In genomic region chrX:7795016-7795415, GRCm38 (mm10) we compare ENCODE assay signal across 10 mouse cellular contexts. TPM values are rescaled to one million over a fixed set of nuclear protein-coding genes. Genes with fewer than 3 reads are reported as not detected.
DNase-seq lines count a peak whose midpoint lies in the region; ATAC-seq lines count a peak whose summit lies in the region.
"Had no signal": no experiment of that assay in that cellular context is flagged by ENCODE, and none has a peak within 500 bp of the region (broad histone marks: within the 10 kb centered on the region; RNA-seq: fewer than 3 reads in every experiment).

No protein-coding gene starts in this region.

- no peaks in the 10 kb centered on the region for H3K27me3 ChIP-seq in intestine, embryonic 14.5 days (replicated peaks; ENCODE audit: control insufficient read depth, insufficient read depth, low read length)
- no peaks in the 10 kb centered on the region for H3K27me3 ChIP-seq in intestine, embryonic 16.5 days (replicated peaks; ENCODE audit: control insufficient read depth, insufficient read depth, low read length)
- no peaks in the 10 kb centered on the region for H3K27me3 ChIP-seq in forebrain, embryonic 16.5 days (replicated peaks; ENCODE audit: control insufficient read depth, insufficient read depth, low read length)
- H3K27me3 ChIP-seq: limb, embryonic 13.5 days had no signal

- no peak for ATAC-seq in intestine, embryonic 14.5 days (replicated peaks; ENCODE audit: low FRiP score, low TSS enrichment, low read depth)
- no peak for ATAC-seq in intestine, embryonic 16.5 days
- ATAC-seq in forebrain, embryonic 16.5 days, result no peak
- ATAC-seq: activated CD4-positive, CD25-positive, alpha-beta regulatory T cell, adult 4 months had no signal

- peaks cover 9% of the 10 kb centered on the region for H3K36me3 ChIP-seq in intestine, embryonic 14.5 days (ENCODE audit: control insufficient read depth, insufficient read depth, low read length)
- H3K36me3 ChIP-seq in intestine, embryonic 16.5 days (ENCODE audit: control insufficient read depth, insufficient read depth, low read length), result 0 out of 2 replicates have a peak, but pooled peaks cover 3% of the 10 kb centered on the region
- H3K36me3 ChIP-seq in forebrain, embryonic 16.5 days (ENCODE audit: control insufficient read depth, insufficient read depth), result peaks cover 3% of the 10 kb centered on the region; the same call in 1 of the 2 replicates

- no peak overlapping the region for H3K4me3 ChIP-seq in intestine, embryonic 14.5 days (ENCODE audit: low read depth, low read length)
- H3K4me3 ChIP-seq in intestine, embryonic 16.5 days (ENCODE audit: low read length), result no peak overlapping the region
- no peak overlapping the region for H3K4me3 ChIP-seq in forebrain, embryonic 16.5 days (replicated peaks; ENCODE audit: low read length)
- H3K4me3 ChIP-seq: limb, embryonic 13.5 days had no signal

- 23% methylated on average over 7 of the region's 7 CpGs for WGBS in intestine, embryonic 14.5 days
- 25% methylated on average over 7 of the region's 7 CpGs for WGBS in intestine, embryonic 16.5 days
- 45% methylated on average over 7 of the region's 7 CpGs for WGBS in forebrain, embryonic 16.5 days

- peaks cover 6% of the 10 kb centered on the region; the same call in 1 of the 2 replicates for H3K4me1 ChIP-seq in intestine, embryonic 14.5 days (replicated peaks; ENCODE audit: control insufficient read depth, insufficient read depth, low read length)
- peaks cover 4% of the 10 kb centered on the region; the same call in 1 of the 2 replicates for H3K4me1 ChIP-seq in intestine, embryonic 16.5 days (ENCODE audit: control insufficient read depth, insufficient read depth, low read length)
- H3K4me1 ChIP-seq in forebrain, embryonic 16.5 days (replicated peaks; ENCODE audit: control insufficient read depth, insufficient read depth, low read length), result peaks cover 6% of the 10 kb centered on the region

- H3K4me2 ChIP-seq in intestine, embryonic 14.5 days (ENCODE audit: low read length), result no peak overlapping the region
- no peak overlapping the region for H3K4me2 ChIP-seq in intestine, embryonic 16.5 days (ENCODE audit: low read depth, low read length)
- no peak overlapping the region for H3K4me2 ChIP-seq in forebrain, embryonic 16.5 days (ENCODE audit: low read length)
- H3K4me2 ChIP-seq: limb, embryonic 13.5 days had no signal

- H3K27ac ChIP-seq in intestine, embryonic 14.5 days (ENCODE audit: low read depth), result no peak overlapping the region
- H3K27ac ChIP-seq in intestine, embryonic 16.5 days (ENCODE audit: low read length), result no peak overlapping the region
- no peak overlapping the region for H3K27ac ChIP-seq in forebrain, embryonic 16.5 days (ENCODE audit: low read length)
- H3K27ac ChIP-seq: limb, embryonic 13.5 days had no signal

- peak; percentile 66 for DNase-seq in intestine, embryonic 14.5 days (ENCODE audit: low spot score)
- DNase-seq in ZHBTc4 (ENCODE audit: low read depth, low spot score), result peak; percentile 54
- peak; percentile 56 for DNase-seq in forelimb bud, embryonic 11.5 days (ENCODE audit: low read depth, low spot score)
- peak; percentile 27 for DNase-seq in naive thymus-derived CD4-positive, alpha-beta T cell, adult 2 months (ENCODE audit: low read depth)
- DNase-seq in cerebellum, adult 11-12 months, result no peak
- DNase-seq in right cerebral cortex, adult 18-20 months, result no peak

- no peaks in the 10 kb centered on the region for H3K9me3 ChIP-seq in intestine, embryonic 14.5 days (ENCODE audit: control insufficient read depth, low read length)
- no peaks in the 10 kb centered on the region for H3K9me3 ChIP-seq in intestine, embryonic 16.5 days (ENCODE audit: control insufficient read depth, low read length)
- no peaks in the 10 kb centered on the region for H3K9me3 ChIP-seq in forebrain, embryonic 16.5 days (ENCODE audit: control insufficient read depth, low read length)
- H3K9me3 ChIP-seq: limb, embryonic 13.5 days had no signal

- no peak overlapping the region for H3K9ac ChIP-seq in intestine, embryonic 14.5 days (ENCODE audit: low read length)
- no peak overlapping the region for H3K9ac ChIP-seq in intestine, embryonic 16.5 days (ENCODE audit: low read depth, low read length)
- no peak overlapping the region for H3K9ac ChIP-seq in forebrain, embryonic 16.5 days (replicated peaks; ENCODE audit: low read depth, low read length)
- H3K9ac ChIP-seq: limb, embryonic 13.5 days had no signal

RNA-seq across cellular contexts. Expression of gene Gripap1, which starts 5.5 kb away (rescaled TPM):
- 31.3 and 35.8 TPM in 2 replicates for polyA plus RNA-seq in intestine, embryonic 14.5 days (2014; fragmentation: Nextera tagmentation; extraction: Ambion mirVana)
- 36.6 and 37.5 TPM in 2 replicates for polyA plus RNA-seq in intestine, embryonic 16.5 days (2015; fragmentation: Nextera tagmentation; extraction: Ambion mirVana)
- 72.6 and 81.9 TPM in 2 replicates for polyA plus RNA-seq in forebrain, embryonic 16.5 days (2015; fragmentation: Nextera tagmentation; extraction: Ambion mirVana)

RNA-seq across cellular contexts. Expression of gene Kcnd1, which starts 27.1 kb away (rescaled TPM):
- polyA plus RNA-seq in intestine, embryonic 14.5 days (2014; fragmentation: Nextera tagmentation; extraction: Ambion mirVana), result 1.6 and 2.2 TPM in 2 replicates
- 1.2 and 1.3 TPM in 2 replicates for polyA plus RNA-seq in intestine, embryonic 16.5 days (2015; fragmentation: Nextera tagmentation; extraction: Ambion mirVana)
- 2.8 and 4.0 TPM in 2 replicates for polyA plus RNA-seq in forebrain, embryonic 16.5 days (2015; fragmentation: Nextera tagmentation; extraction: Ambion mirVana)

RNA-seq across cellular contexts. Expression of gene Tfe3, which starts 32.7 kb away (rescaled TPM):
- 18.5 and 19.7 TPM in 2 replicates for polyA plus RNA-seq in intestine, embryonic 14.5 days (2014; fragmentation: Nextera tagmentation; extraction: Ambion mirVana)
- polyA plus RNA-seq in intestine, embryonic 16.5 days (2015; fragmentation: Nextera tagmentation; extraction: Ambion mirVana), result 19.2 and 21.2 TPM in 2 replicates
- polyA plus RNA-seq in forebrain, embryonic 16.5 days (2015; fragmentation: Nextera tagmentation; extraction: Ambion mirVana), result 20.4 and 21.9 TPM in 2 replicates

RNA-seq across cellular contexts. Expression of gene Ccdc120, which starts 44.3 kb away (rescaled TPM):
- 14.1 and 15.4 TPM in 2 replicates for polyA plus RNA-seq in intestine, embryonic 14.5 days (2014; fragmentation: Nextera tagmentation; extraction: Ambion mirVana)
- polyA plus RNA-seq in intestine, embryonic 16.5 days (2015; fragmentation: Nextera tagmentation; extraction: Ambion mirVana), result 9.2 and 12.0 TPM in 2 replicates
- polyA plus RNA-seq in forebrain, embryonic 16.5 days (2015; fragmentation: Nextera tagmentation; extraction: Ambion mirVana), result 50.0 and 64.2 TPM in 2 replicates

RNA-seq across cellular contexts. Expression of gene Otud5, which starts 46.1 kb away (rescaled TPM):
- 30.4 and 32.1 TPM in 2 replicates for polyA plus RNA-seq in intestine, embryonic 14.5 days (2014; fragmentation: Nextera tagmentation; extraction: Ambion mirVana)
- 25.9 and 27.7 TPM in 2 replicates for polyA plus RNA-seq in intestine, embryonic 16.5 days (2015; fragmentation: Nextera tagmentation; extraction: Ambion mirVana)
- 49.9 and 54.1 TPM in 2 replicates for polyA plus RNA-seq in forebrain, embryonic 16.5 days (2015; fragmentation: Nextera tagmentation; extraction: Ambion mirVana)

Comparison
In these comparisons a context has a peak if more than half of its experiments do, and no peak if none do; other contexts are left out.
1. DNase-seq: peak in intestine, embryonic 14.5 days (single experiment), ZHBTc4 (single experiment), forelimb bud, embryonic 11.5 days (single experiment) and naive thymus-derived CD4-positive, alpha-beta T cell, adult 2 months (single experiment); none in cerebellum, adult 11-12 months (single experiment) and right cerebral cortex, adult 18-20 months (single experiment).